8 mouse cellular contexts compared by ENCODE assay signal in the genomic region with DNA sequence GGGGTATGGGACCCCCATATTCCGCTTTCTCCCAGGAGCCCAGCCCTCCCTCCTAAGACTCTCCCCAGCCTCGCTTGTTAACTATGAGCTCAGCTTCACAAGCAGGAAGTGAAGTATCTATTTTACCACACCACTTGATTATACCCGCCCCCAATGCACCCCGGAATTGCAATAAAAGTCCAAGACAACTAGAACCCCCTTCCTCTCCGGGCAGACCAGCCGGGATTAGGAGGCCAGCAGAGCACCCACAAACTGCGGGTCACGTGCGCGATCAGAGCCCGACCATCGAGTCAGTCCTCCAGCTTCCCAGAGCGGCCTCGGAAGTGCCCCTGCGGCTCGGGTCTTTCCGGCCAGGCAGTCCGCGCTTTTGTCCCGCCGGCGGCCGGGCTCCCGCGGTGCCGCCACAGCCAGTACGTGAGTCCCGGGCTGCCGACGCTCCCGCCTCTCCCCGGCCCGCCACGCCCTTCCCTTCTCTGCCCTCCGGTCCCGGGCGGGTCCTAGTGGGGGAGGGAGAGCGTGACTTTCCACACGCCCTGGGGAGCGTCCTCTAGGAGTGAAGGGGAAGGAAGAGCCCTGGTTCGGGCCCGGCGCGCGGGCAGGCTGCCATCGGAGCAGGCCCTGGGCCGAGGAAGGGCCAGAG. TPM values are rescaled to one million over a fixed set of nuclear protein-coding genes. Genes with fewer than 3 reads are reported as not detected.
A peak's percentile ranks its signal among the peaks of the same experiment; 100 is the strongest.
DNase-seq lines count a peak whose midpoint lies in the region; ATAC-seq lines count a peak whose summit lies in the region.

A gene (plus strand): TSS at position 164 of the 640 bp plus-strand sequence.

- DNase-seq in Muller cell, postnatal 12 days (ENCODE audit: inconsistent ontology term): peak; percentile 98
- peak; percentile 94 for DNase-seq in cerebellum, adult 9-11 months
- DNase-seq in frontal cortex, postnatal 10 days (ENCODE audit: low spot score in 2 of 2): peak; percentile 85 to 90
- peak; percentile 88 to 95 for DNase-seq in layer of hippocampus, postnatal 25 days (ENCODE audit: extremely low spot score in 1 of 2, low spot score in 1 of 2)
- peak; percentile 95 for DNase-seq in lung, postnatal 25 days (ENCODE audit: low spot score)
- peak; percentile 97 for DNase-seq in retina, embryonic 14.5 days (ENCODE audit: low spot score)
- peak; percentile 89 for DNase-seq in thymus, postnatal 4 days

- H3K9me3 ChIP-seq in hindbrain, embryonic 13.5 days: no peaks in the 10 kb centered on the region

- peaks cover 5% of the 10 kb centered on the region; the same call in 1 of the 2 replicates for H3K36me3 ChIP-seq in hindbrain, embryonic 13.5 days

- H3K9ac ChIP-seq in hindbrain, embryonic 13.5 days: peak within 1 kb of the TSS; percentile 98

- peak; percentile 93 for ATAC-seq in hindbrain, embryonic 13.5 days (ENCODE audit: low FRiP score)

- peak within 1 kb of the TSS; percentile 94 for H3K4me3 ChIP-seq in hindbrain, embryonic 13.5 days

- peaks cover 22% of the 10 kb centered on the region for H3K4me1 ChIP-seq in hindbrain, embryonic 13.5 days (replicated peaks)

- no peaks in the 10 kb centered on the region for H3K27me3 ChIP-seq in hindbrain, embryonic 13.5 days

- WGBS in hindbrain, embryonic 13.5 days: under 1% methylated on average over 47 of the region's 47 CpGs

- H3K4me2 ChIP-seq in hindbrain, embryonic 13.5 days: peak within 1 kb of the TSS; percentile 70

- peak within 1 kb of the TSS; percentile 98 for H3K27ac ChIP-seq in hindbrain, embryonic 13.5 days

RNA-seq across cellular contexts. Expression of the gene that starts here (rescaled TPM):
- 53.4 and 54.6 TPM in 2 replicates for polyA plus RNA-seq in hindbrain, embryonic 13.5 days (2015; fragmentation: Nextera tagmentation; extraction: Ambion mirVana)
- 10 to 100 TPM; 37.9 to 39.3 TPM for total RNA-seq in layer of hippocampus, postnatal 25 days (2021)

Comparison
In these comparisons a context has a peak if more than half of its experiments do, and no peak if none do; other contexts are left out.
1. Peak in every context shown above with its lines: DNase-seq, ATAC-seq, H3K4me3 ChIP-seq and H3K27ac ChIP-seq.